Mouse (Mus musculus) lung, adult 2 months (tissue): Measurements from ENCODE around the gene Rtkn2.

Source experiments
- CTCF ChIP-seq: fragments of 200-500 bp; IDR thresholded peaks from 2 replicates; pipeline ENCODE4 v1.5.1; 2011; ENCODE audit warnings: mild to moderate bottlenecking, low read length, control low read depth; ENCODE audit not compliant: insufficient read depth
- POLR2A ChIP-seq: fragments of 200-500 bp; IDR thresholded peaks from 2 replicates; pipeline ENCODE4 v1.6.1; 2011; ENCODE audit warnings: low read depth, mild to moderate bottlenecking, control low read depth, low read length, borderline replicate concordance; ENCODE audit errors: extremely low read depth

DNA sequence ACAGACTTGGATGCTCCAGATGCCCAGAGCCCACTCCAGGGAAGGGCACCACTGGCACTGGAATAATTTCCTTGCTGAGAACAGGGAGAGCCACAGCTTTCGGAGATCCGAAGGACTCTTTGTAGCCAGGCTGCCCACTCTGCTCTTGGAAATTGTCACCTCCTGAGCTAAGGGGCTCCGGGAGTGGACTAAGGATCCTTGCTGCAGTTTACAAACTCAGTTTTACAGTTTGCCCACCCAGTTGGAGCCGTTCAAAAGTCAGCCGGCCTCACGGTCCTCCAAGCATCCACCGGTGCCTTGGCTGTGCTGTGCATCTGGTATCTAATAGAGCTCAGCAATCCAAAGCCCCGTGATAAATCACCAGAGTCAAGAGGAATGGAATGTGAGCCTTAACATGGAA is 121.1 kb downstream of the Rtkn2 start:
- TF ChIP-seq POLR2A (no peak), CTCF (no peak)
